Mouse (Mus musculus) midbrain, embryonic 11.5 days (tissue): ENCODE measurements around the gene Apod. TPM values are rescaled to one million over a fixed set of nuclear protein-coding genes. Genes with fewer than 3 reads are reported as not detected.
"Not testable (repeated sequence)": the region's sequence is repeated elsewhere in the genome, so short reads cannot be mapped to it uniquely, and the experiment has no call there.

Experiments used
- ATAC-seq: fragments of 200-750 bp; cut with Nextera tagmentation; 2 replicates; pipeline ENCODE4 v1.8.0; 2017; ENCODE audit warnings: moderate TSS enrichment, moderate library complexity; ENCODE audit not compliant: low FRiP score
- DNase-seq: peaks from one replicate; pipeline ENCODE4 v3.0.0; 2015; ENCODE audit warnings: low spot score; ENCODE audit errors: missing footprints
- H3K27ac ChIP-seq: fragments of 300-500 bp; sonication (generic); 2 replicates; pipeline ENCODE4 v1.5.1; 2014; ENCODE audit warnings: low read depth, low read length
- H3K27me3 ChIP-seq: fragments of 300-500 bp; sonication (generic); 2 replicates; pipeline ENCODE4 v1.6.1; 2014; ENCODE audit warnings: mild to moderate bottlenecking, low read length, moderate library complexity, mixed read lengths; ENCODE audit not compliant: control insufficient read depth, insufficient read depth
- H3K36me3 ChIP-seq: fragments of 300-500 bp; sonication (generic); 2 replicates; pipeline ENCODE4 v1.6.1; 2014; ENCODE audit warnings: mild to moderate bottlenecking, low read length, moderate library complexity, mixed read lengths; ENCODE audit not compliant: control insufficient read depth, insufficient read depth
- H3K4me1 ChIP-seq: fragments of 300-500 bp; sonication (generic); 2 replicates; pipeline ENCODE4 v1.6.1; 2014; ENCODE audit warnings: low read length; ENCODE audit not compliant: control insufficient read depth, insufficient read depth
- H3K4me2 ChIP-seq: fragments of 300-500 bp; sonication (generic); 2 replicates; pipeline ENCODE4 v1.6.1; 2014; ENCODE audit warnings: mild to moderate bottlenecking, moderate library complexity
- H3K4me3 ChIP-seq: fragments of 300-500 bp; sonication (generic); 2 replicates; pipeline ENCODE4 v1.5.1; 2014; ENCODE audit warnings: low read depth, low read length
- H3K9ac ChIP-seq: fragments of 300-500 bp; sonication (generic); 2 replicates; pipeline ENCODE4 v1.6.1; 2014; ENCODE audit warnings: low read length
- H3K9me3 ChIP-seq: fragments of 300-500 bp; sonication (generic); 2 replicates; pipeline ENCODE4 v1.6.1; 2016; ENCODE audit warnings: low read length; ENCODE audit not compliant: control insufficient read depth
- WGBS: fragments of 180-500 bp; shearing (Covaris S2); extraction: QIAGEN DNeasy Blood & Tissue Kit; methylation state at CpG from one replicate; pipeline ENCODE4 v1.1.7; 2014; 5-methylcytosine and 5-hydroxymethylcytosine counted together
- polyA plus RNA-seq: library from polyadenylated mRNA; unstranded; fragments of >200 nt; fragmentation: Nextera tagmentation; extraction: Ambion mirVana; gene quantifications from 2 replicates; pipeline ENCODE4 v1.2.1, GENCODE M21; 2014

Apod gene
- polyA plus RNA-seq, 1 experiment from 2014 or later, result 49.9 TPM

DNA sequence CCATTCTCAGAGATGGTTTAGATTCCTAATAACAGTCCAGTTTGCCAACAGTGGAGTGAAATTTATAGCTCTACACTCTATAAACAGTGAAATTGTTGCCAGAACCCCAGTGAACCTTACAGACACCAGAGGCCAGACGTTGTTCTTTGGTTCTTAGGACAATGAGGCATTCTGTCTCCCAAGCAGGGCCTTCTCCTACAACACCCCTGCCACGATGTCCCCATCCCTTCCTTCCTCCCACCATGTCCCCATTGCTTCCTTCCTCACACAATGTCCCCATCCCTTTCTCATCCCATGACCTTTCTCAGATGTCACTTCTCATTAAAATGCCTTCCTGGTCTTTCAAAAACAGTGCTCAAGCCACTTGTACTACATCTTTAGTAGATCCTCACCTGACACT, 3.8 kb upstream of the Apod start:
- ATAC-seq, result no peak
- DNase-seq, result no peak
- 73% methylated on average over 2 of the region's 2 CpGs for WGBS

DNA sequence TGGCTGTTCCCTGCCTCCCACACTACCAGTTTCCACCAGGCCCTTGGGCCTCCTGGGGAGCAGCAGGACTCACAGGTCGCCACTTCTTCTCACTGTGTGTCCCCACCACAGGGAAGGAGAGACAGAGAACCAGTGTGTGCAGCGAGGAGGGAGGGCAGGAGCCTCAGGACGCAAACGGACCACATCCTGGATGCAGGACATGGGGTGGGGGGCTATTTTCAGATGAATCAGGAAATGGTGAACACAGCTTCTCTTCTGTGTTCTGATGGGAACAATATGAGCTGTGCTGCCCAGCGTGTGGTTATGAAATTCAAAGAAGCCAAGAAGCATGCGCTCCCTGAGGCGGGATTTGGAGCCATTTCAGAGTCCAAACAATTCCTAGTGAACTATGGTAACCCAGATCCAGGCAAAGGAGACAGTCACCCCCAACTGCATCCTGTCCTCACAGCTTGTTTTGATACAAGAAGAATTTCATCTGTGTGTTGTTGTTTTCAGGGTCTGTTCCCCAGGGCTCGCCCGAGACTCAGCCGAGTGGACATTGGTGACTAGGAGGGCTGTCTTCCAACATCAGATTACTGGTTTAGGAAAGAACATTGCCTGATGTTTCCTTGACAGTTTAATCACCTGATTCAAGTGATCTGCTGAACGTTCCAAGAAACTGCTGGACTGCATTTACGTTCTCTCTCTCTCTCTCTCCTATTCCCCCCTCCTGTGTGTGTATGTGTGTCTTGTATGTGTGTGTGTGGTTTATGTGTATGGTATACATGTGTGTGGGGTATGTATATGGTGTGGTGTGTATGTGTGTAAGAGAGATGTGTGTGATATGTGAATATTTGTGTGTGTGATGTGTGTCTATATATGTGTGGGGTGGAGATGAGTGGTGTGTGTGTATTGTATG, 1.9 kb upstream of the Apod start:
- not testable (repeated sequence) for H3K4me2 ChIP-seq, H3K27me3 ChIP-seq, DNase-seq, H3K36me3 ChIP-seq, H3K9ac ChIP-seq, H3K4me1 ChIP-seq, H3K9me3 ChIP-seq, H3K4me3 ChIP-seq, ATAC-seq, H3K27ac ChIP-seq
- 71% methylated on average over 12 of the region's 12 CpGs for WGBS

More for the DNA sequence above, 3.8 kb upstream of the Apod start:
- no peak overlapping the region for H3K4me3 ChIP-seq
- no peak overlapping the region for H3K9ac ChIP-seq
- no peak overlapping the region for H3K27ac ChIP-seq
- H3K4me1 ChIP-seq, result peaks cover 9% of the 10 kb centered on the region; the same call in 1 of the 2 replicates
- H3K4me2 ChIP-seq, result no peak overlapping the region
- no peaks in the 10 kb centered on the region for H3K36me3 ChIP-seq
- no peaks in the 10 kb centered on the region for H3K9me3 ChIP-seq
- H3K27me3 ChIP-seq, result no peaks in the 10 kb centered on the region

DNA sequence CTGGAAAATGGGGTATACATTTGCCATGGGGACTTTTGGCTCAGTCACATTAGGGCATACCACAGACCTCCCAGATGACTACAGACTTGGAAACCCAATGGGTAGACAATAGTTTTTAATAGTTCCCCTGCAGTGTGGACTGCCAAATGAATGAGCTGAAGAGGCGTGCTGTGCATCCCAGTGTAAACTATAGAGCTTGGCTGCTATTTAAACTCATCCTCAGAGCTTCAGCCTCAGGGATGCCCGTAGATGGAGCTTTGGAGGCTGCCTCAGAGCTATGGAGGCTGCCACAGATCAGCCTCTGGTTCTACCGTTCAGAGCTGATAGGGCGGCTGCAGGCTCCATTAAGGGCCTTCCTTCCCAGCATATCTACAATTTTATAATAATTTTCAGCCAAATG, 686 bp upstream of the Apod start:
- H3K4me3 ChIP-seq, result no peak overlapping the region

DNA sequence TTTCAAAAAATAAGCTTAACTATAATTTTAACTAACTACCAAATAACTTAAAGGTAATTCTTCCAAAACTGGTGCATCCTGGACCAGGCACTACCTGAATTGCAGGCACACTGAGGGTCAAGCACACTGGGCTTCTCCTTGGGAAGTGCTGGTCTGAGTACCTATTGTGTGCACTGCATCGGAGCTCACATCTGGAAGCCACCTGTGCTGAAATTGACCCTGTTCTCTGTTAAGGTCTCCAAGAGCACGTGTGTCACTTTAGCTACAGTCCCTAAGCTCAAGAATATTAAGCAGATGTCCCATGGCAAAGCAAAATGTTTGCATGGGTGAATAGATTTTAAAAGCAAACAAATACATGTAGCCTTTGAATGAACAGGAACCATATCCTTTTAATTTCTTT, 997 bp downstream of the Apod start:
- Histone ChIP-seq H3K4me1 (0 out of 2 replicates have a peak, but pooled peaks cover 5% of the 10 kb centered on the region), H3K4me3 (no peak overlapping the region), H3K9me3 (no peaks in the 10 kb centered on the region), H3K4me2 (no peak overlapping the region), H3K36me3 (no peaks in the 10 kb centered on the region), H3K9ac (no peak overlapping the region), H3K27ac (no peak overlapping the region), H3K27me3 (no peaks in the 10 kb centered on the region)
- 69% methylated on average over 2 of the region's 2 CpGs for WGBS
- DNase-seq (no peak), ATAC-seq (no peak)

More for the DNA sequence above, 686 bp upstream of the Apod start:
- no peak overlapping the region for H3K4me2 ChIP-seq
- no peaks in the 10 kb centered on the region for H3K9me3 ChIP-seq
- H3K27me3 ChIP-seq, result no peaks in the 10 kb centered on the region
- H3K9ac ChIP-seq, result no peak overlapping the region
- 0 out of 2 replicates have a peak, but pooled peaks cover 5% of the 10 kb centered on the region for H3K4me1 ChIP-seq
- H3K27ac ChIP-seq, result no peak overlapping the region
- DNase-seq (no peak), ATAC-seq (no peak)
- no peaks in the 10 kb centered on the region for H3K36me3 ChIP-seq
- WGBS, result 82% methylated on average over 4 of the region's 4 CpGs

DNA sequence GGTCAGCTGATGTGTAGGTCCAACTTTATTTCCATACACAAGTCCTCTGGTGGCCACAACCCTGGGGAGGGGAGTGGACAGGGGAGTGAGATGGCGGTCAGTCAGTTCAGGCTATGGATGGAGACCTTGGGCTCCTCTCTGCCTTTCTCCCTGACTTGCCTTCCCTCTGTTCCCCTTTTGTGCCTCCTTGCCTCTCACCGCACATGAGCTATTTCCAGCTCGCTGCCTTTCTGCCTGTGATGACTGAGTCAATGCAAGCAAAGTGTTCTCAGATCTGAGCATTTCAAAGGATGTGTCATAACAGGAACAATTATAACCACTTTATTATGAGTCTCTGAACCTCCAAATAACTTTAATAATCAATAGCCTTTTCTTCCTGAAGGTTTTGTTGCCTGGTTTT, 2.3 kb downstream of the Apod start:
- Histone ChIP-seq H3K4me1 (0 out of 2 replicates have a peak, but pooled peaks cover 5% of the 10 kb centered on the region), H3K27me3 (no peaks in the 10 kb centered on the region), H3K4me2 (no peak overlapping the region), H3K27ac (no peak overlapping the region), H3K4me3 (no peak overlapping the region), H3K9ac (no peak overlapping the region), H3K36me3 (no peaks in the 10 kb centered on the region), H3K9me3 (no peaks in the 10 kb centered on the region)
- WGBS, result 84% methylated on average over 3 of the region's 3 CpGs
- no peak for ATAC-seq
- peak; percentile 33 for DNase-seq

- no peaks in the 10 kb centered on the region for H3K27me3 ChIP-seq
- no peak overlapping the region for H3K4me2 ChIP-seq
- no peaks in the 10 kb centered on the region for H3K9me3 ChIP-seq
- H3K9ac ChIP-seq, result no peak overlapping the region
- no peak overlapping the region for H3K27ac ChIP-seq
- no peak overlapping the region for H3K4me3 ChIP-seq
- no peaks in the 10 kb centered on the region for H3K36me3 ChIP-seq
- DNase-seq (peak; percentile 70), ATAC-seq (no peak)
- H3K4me1 ChIP-seq, result peaks cover 9% of the 10 kb centered on the region
- 76% methylated on average over 5 of the region's 5 CpGs for WGBS
Measured at GRCm38 (mm10) chr16:31305199-31305919, 9.2 kb downstream of the Apod start.

DNA sequence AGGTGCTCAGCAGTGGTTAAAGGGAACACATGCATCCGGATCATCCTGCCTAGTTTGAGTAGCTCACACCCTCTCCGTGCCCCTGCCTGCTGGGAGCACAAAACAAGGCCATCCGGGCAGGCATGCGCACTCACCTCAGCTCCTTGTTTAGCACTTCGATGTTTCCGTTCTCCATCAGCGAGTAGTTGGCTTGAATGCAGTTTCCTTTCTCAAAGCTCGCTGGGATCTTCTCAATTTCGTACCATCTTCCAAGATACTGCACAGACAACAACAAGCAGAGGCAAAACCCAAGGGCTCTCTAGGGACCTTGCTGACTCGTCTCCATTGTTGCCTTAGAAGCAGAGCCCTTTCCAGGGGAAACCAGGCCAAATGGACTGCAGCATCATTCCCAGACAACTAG, 11.3 kb downstream of the Apod start:
- Histone ChIP-seq H3K27me3 (no peaks in the 10 kb centered on the region), H3K9ac (no peak overlapping the region), H3K27ac (no peak overlapping the region), H3K4me2 (no peak overlapping the region), H3K4me3 (no peak overlapping the region), H3K4me1 (peaks cover 20% of the 10 kb centered on the region), H3K36me3 (no peaks in the 10 kb centered on the region), H3K9me3 (no peaks in the 10 kb centered on the region)
- ATAC-seq (no peak), DNase-seq (no peak)
- 73% methylated on average over 10 of the region's 10 CpGs for WGBS

GRCm38 (mm10) chr16:31300883-31301532, 13.6 kb downstream of the Apod start:
- Histone ChIP-seq H3K4me3 (no peak overlapping the region), H3K4me2 (no peak overlapping the region), H3K9ac (no peak overlapping the region), H3K27me3 (no peaks in the 10 kb centered on the region), H3K9me3 (no peaks in the 10 kb centered on the region), H3K4me1 (peaks cover 20% of the 10 kb centered on the region), H3K27ac (no peak overlapping the region), H3K36me3 (no peaks in the 10 kb centered on the region)
- ATAC-seq, result 0 out of 2 replicates have a peak, but pooled peaks have one; percentile 4
- 65% methylated on average over 6 of the region's 6 CpGs for WGBS
- no peak for DNase-seq
